Mouse (Mus musculus): ENCODE results near the gene Rdh19. TPM values are rescaled to one million over a fixed set of nuclear protein-coding genes. Genes with fewer than 3 reads are reported as not detected.
"Not testable (repeated sequence)": the region's sequence is repeated elsewhere in the genome, so short reads cannot be mapped to it uniquely, and the experiment has no call there.

Gene Rdh19
- polyA plus RNA-seq, 1 experiment from 2014 or later, result 11.4 TPM

DNA sequence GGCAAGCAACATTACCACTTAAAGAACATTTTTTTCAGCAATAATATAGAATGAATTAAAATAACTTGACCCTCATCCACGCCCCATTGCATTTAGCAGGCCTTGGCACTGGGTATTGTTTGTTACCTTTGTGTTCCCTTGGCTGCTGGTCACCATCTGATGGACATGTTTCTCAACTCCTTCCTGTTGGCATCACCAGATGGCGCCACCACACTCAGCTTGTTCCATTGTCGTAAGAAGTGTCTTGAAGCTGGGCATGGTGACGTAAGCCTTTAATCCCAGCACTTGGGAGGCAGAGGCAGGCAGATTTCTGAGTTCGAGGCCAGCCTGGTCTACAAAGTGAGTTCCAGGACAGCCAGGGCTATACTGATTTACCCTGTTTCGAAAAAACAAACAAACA, 24.3 kb upstream of the Rdh19 start:
- H3K27ac ChIP-seq, result no peak overlapping the region
- H3K4me3 ChIP-seq (replicated peaks; ENCODE audit: low read depth, low read length), result no peak overlapping the region
- no peaks in the 10 kb centered on the region for H3K36me3 ChIP-seq (ENCODE audit: insufficient read depth, low read length)
- peak; percentile 66 for TF ChIP-seq CTCF (IDR thresholded peaks at IDR 0.05; ENCODE audit: low read depth)
- no peaks in the 10 kb centered on the region for H3K27me3 ChIP-seq (ENCODE audit: insufficient read depth, low read length)
- DNase-seq (ENCODE audit: low spot score) (peak; percentile 29), ATAC-seq (replicated peaks; ENCODE audit: low FRiP score, low read depth) (no peak)
- 80% methylated on average over 6 of the region's 6 CpGs for WGBS
- no peaks in the 10 kb centered on the region for H3K4me1 ChIP-seq (replicated peaks; ENCODE audit: insufficient read depth, low read length)
- H3K4me2 ChIP-seq (ENCODE audit: low read length), result no peak overlapping the region
- H3K9me3 ChIP-seq (replicated peaks; ENCODE audit: low read length), result no peaks in the 10 kb centered on the region; the same call in 1 of the 2 replicates
- no peak overlapping the region for H3K9ac ChIP-seq (ENCODE audit: low read depth, low read length)

DNA sequence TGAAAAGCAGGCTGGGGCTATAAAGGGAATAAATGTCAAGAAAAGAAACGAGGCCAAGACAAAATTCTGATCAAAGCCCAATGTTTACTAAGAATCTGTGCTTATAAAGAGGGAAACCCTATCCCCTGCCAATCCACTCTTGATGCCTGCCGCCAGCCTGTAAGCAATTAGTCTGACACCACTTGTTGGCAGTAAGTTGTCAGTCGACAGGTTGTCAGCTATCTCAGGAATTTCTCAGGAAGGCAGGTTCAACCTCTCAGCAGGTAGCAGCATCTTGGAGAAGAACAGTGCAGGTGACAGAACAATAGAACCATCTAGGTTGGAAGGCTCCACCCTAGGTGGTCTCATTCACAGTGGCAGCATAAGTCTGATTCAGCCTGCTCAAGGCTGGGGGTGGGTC, 20.6 kb upstream of the Rdh19 start:
- no peaks in the 10 kb centered on the region for H3K9me3 ChIP-seq (replicated peaks; ENCODE audit: low read length)
- H3K27me3 ChIP-seq (ENCODE audit: insufficient read depth, low read length), result no peaks in the 10 kb centered on the region
- no peak overlapping the region for H3K4me3 ChIP-seq (replicated peaks; ENCODE audit: low read depth, low read length)
- H3K4me2 ChIP-seq (ENCODE audit: low read length), result no peak overlapping the region
- no peaks in the 10 kb centered on the region for H3K4me1 ChIP-seq (replicated peaks; ENCODE audit: insufficient read depth, low read length)
- ATAC-seq (replicated peaks; ENCODE audit: low FRiP score, low read depth), result no peak
- no peak for DNase-seq (ENCODE audit: low spot score)
- 69% methylated on average over 3 of the region's 3 CpGs for whole genome bisulfite sequencing
- H3K36me3 ChIP-seq (ENCODE audit: insufficient read depth, low read length), result no peaks in the 10 kb centered on the region
- H3K27ac ChIP-seq, result no peak overlapping the region
- TF ChIP-seq CTCF (IDR thresholded peaks at IDR 0.05; ENCODE audit: low read depth), result no peak
- no peak overlapping the region for H3K9ac ChIP-seq (ENCODE audit: low read depth, low read length)

DNA sequence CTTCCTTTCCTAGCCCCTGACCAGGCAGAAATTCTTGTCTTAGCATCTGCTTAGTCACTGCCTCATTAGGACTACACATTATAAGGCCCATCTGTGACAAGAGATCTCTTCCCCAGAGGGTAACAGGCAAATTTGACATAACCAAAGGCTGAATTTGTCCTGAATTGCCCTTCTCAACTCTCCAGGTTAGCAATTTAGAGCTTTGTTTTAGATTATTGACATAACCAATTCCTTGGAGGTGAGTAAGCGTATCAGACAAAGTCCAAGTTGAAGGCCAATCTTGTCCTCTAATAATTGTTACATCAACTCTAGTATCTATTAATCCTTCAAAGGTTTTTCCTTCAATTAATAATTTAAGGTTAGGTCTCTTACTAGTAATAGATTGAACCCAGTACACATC, 15.5 kb upstream of the Rdh19 start:
- not testable (repeated sequence) for H3K4me3 ChIP-seq (replicated peaks; ENCODE audit: low read depth, low read length); H3K36me3 ChIP-seq (ENCODE audit: insufficient read depth, low read length); DNase-seq (ENCODE audit: low spot score); H3K4me1 ChIP-seq (replicated peaks; ENCODE audit: insufficient read depth, low read length); H3K4me2 ChIP-seq (ENCODE audit: low read length); H3K9ac ChIP-seq (ENCODE audit: low read depth, low read length); ATAC-seq (replicated peaks; ENCODE audit: low FRiP score, low read depth); H3K9me3 ChIP-seq (replicated peaks; ENCODE audit: low read length); H3K27me3 ChIP-seq (ENCODE audit: insufficient read depth, low read length)
- WGBS, result 95% methylated on average over 1 of the region's 1 CpGs
- H3K27ac ChIP-seq, result peak overlapping the region; percentile 73; the same call in 1 of the 2 replicates

DNA sequence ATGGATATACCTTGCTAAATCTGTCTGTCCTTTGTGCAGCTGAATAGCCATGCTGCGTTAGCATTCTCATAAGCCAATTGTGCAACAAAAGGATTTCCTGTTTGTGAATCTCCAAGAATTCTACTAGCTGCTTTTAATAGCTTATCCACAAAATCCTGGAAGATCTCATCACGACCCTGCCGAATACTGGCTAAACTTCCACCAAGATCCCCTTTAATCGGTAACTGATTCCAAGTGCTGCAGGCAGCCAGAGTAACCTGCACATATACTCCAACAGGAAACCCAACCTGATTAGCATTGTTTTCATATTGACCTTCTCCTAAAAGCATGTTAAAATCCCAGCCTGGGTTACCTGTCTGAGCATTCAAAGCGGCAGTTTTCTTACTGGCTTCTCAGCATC, 14.4 kb upstream of the Rdh19 start:
- H3K27me3 ChIP-seq (ENCODE audit: insufficient read depth, low read length), result no peaks in the 10 kb centered on the region
- H3K4me2 ChIP-seq (ENCODE audit: low read length), result no peak overlapping the region
- ATAC-seq (replicated peaks; ENCODE audit: low FRiP score, low read depth), result no peak
- WGBS, result 50% methylated on average over 5 of the region's 5 CpGs
- peak; percentile 52 for DNase-seq (ENCODE audit: low spot score)
- H3K27ac ChIP-seq, result peak overlapping the region; percentile 73; the same call in 1 of the 2 replicates
- H3K9me3 ChIP-seq (replicated peaks; ENCODE audit: low read length), result no peaks in the 10 kb centered on the region; the same call in 1 of the 2 replicates
- 0 out of 2 replicates have a peak, but pooled peaks cover 6% of the 10 kb centered on the region for H3K4me1 ChIP-seq (replicated peaks; ENCODE audit: insufficient read depth, low read length)
- TF ChIP-seq CTCF (IDR thresholded peaks at IDR 0.05; ENCODE audit: low read depth), result no peak
- no peaks in the 10 kb centered on the region for H3K36me3 ChIP-seq (ENCODE audit: insufficient read depth, low read length)
- H3K4me3 ChIP-seq (replicated peaks; ENCODE audit: low read depth, low read length), result no peak overlapping the region
- H3K9ac ChIP-seq (ENCODE audit: low read depth, low read length), result no peak overlapping the region

DNA sequence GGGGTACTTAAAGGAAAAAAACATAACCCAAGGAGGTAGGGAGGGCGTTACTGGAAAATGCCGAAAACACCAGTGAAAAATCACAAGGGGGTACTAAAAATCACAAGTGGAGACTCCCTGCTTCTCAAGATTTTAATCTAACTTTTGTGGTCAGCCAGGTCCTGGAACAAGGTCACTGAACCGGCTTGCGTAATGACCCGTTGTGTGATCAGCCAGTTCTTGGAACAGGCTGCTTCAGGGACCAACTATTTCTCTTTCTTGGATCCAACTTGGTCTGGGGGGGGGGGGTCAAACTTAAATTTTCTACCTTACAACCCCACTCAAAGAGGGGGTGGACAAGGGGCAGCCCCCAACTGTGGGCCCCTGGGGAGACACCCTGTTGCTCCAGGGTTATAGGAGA, 11.9 kb upstream of the Rdh19 start:
- not testable (repeated sequence) for DNase-seq (ENCODE audit: low spot score)
- WGBS, result 83% methylated on average over 5 of the region's 5 CpGs

DNA sequence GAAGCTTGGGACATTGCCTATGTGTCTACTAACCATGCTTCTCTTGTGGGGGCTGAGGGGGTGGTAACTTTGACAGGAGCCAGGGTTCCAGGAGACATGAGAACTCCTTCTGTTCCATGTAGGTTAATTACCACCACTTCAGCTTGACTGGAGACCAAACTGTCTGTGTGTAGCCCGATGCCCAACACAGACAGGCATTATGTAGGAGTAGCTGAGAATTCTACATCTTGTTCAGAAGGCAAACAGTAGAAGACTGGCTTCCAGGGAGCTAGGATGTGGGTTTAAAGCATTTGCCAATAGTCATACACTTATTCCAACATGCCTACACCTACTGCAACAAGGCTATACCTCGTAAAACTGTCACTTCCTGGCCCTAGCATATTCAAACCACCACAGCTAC, 11.2 kb upstream of the Rdh19 start:
- WGBS, result 88% methylated on average over 2 of the region's 2 CpGs
- TF ChIP-seq CTCF (IDR thresholded peaks at IDR 0.05; ENCODE audit: low read depth), result no peak
- no peak for ATAC-seq (replicated peaks; ENCODE audit: low FRiP score, low read depth)

More for the DNA sequence above, 11.9 kb upstream of the Rdh19 start:
- not testable (repeated sequence) for H3K9ac ChIP-seq (ENCODE audit: low read depth, low read length); H3K36me3 ChIP-seq (ENCODE audit: insufficient read depth, low read length); H3K9me3 ChIP-seq (replicated peaks; ENCODE audit: low read length); H3K4me1 ChIP-seq (replicated peaks; ENCODE audit: insufficient read depth, low read length); H3K4me3 ChIP-seq (replicated peaks; ENCODE audit: low read depth, low read length); H3K27me3 ChIP-seq (ENCODE audit: insufficient read depth, low read length); H3K27ac ChIP-seq; ATAC-seq (replicated peaks; ENCODE audit: low FRiP score, low read depth); H3K4me2 ChIP-seq (ENCODE audit: low read length)

DNA sequence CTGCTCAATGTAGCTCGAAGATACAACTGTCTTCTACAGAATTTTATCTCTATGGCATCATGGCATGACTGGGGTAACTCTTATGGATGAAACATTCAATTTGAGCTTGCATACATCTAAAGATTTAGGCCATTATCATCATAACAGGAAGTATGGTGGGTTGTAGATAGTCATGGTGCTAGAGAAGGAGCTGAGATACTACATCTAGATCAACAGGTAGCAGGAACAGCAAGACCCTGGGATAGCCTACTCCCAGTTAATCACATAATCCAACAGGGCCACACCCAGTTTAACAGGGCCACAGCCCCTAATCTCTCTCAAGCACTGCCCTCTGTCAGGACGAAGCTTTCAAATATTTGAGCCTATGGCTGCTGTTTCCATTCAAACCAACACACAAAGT, 9.0 kb upstream of the Rdh19 start:
- no peaks in the 10 kb centered on the region for H3K36me3 ChIP-seq (ENCODE audit: insufficient read depth, low read length)
- no peaks in the 10 kb centered on the region for H3K4me1 ChIP-seq (replicated peaks; ENCODE audit: insufficient read depth, low read length)
- no peak overlapping the region for H3K9ac ChIP-seq (ENCODE audit: low read depth, low read length)
- no peak overlapping the region for H3K4me2 ChIP-seq (ENCODE audit: low read length)
- no peak overlapping the region for H3K4me3 ChIP-seq (replicated peaks; ENCODE audit: low read depth, low read length)
- ATAC-seq (replicated peaks; ENCODE audit: low FRiP score, low read depth) (no peak), DNase-seq (ENCODE audit: low spot score) (no peak)
- H3K27ac ChIP-seq, result no peak overlapping the region
- H3K9me3 ChIP-seq (replicated peaks; ENCODE audit: low read length), result no peaks in the 10 kb centered on the region; the same call in 1 of the 2 replicates
- TF ChIP-seq CTCF (IDR thresholded peaks at IDR 0.05; ENCODE audit: low read depth), result no peak
- WGBS, result 74% methylated on average over 2 of the region's 2 CpGs
- no peaks in the 10 kb centered on the region for H3K27me3 ChIP-seq (ENCODE audit: insufficient read depth, low read length)

More for the DNA sequence above, 11.2 kb upstream of the Rdh19 start:
- Histone ChIP-seq H3K27me3 (ENCODE audit: insufficient read depth, low read length) (no peaks in the 10 kb centered on the region), H3K9ac (ENCODE audit: low read depth, low read length) (no peak overlapping the region), H3K9me3 (replicated peaks; ENCODE audit: low read length) (no peaks in the 10 kb centered on the region; the same call in 1 of the 2 replicates), H3K4me2 (ENCODE audit: low read length) (no peak overlapping the region), H3K27ac (no peak overlapping the region), H3K36me3 (ENCODE audit: insufficient read depth, low read length) (no peaks in the 10 kb centered on the region), H3K4me3 (replicated peaks; ENCODE audit: low read depth, low read length) (no peak overlapping the region), H3K4me1 (replicated peaks; ENCODE audit: insufficient read depth, low read length) (0 out of 2 replicates have a peak, but pooled peaks cover 6% of the 10 kb centered on the region)
- DNase-seq (ENCODE audit: low spot score), result no peak

DNA sequence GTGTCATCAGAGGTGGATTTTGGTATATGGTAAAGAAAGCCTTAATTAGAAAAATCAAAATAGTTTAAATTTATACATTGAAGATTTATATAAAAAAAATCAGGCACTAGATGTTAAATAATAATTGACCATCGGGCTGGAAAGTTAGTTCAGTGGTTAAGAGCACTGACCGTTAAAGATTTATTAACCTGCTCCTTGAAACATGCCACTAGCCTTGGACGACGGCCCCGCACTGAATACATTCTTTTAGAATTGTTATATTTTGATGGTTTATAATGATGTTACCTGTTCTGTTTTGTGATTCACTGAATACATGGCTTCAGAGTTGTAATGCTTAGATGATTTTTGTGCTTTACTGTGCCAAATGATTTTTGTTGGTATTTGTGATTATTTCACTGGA, 3.8 kb upstream of the Rdh19 start:
- H3K36me3 ChIP-seq (ENCODE audit: insufficient read depth, low read length); H3K27me3 ChIP-seq (ENCODE audit: insufficient read depth, low read length); ATAC-seq (replicated peaks; ENCODE audit: low FRiP score, low read depth); DNase-seq (ENCODE audit: low spot score); H3K9ac ChIP-seq (ENCODE audit: low read depth, low read length); H3K4me3 ChIP-seq (replicated peaks; ENCODE audit: low read depth, low read length); H3K9me3 ChIP-seq (replicated peaks; ENCODE audit: low read length); H3K4me2 ChIP-seq (ENCODE audit: low read length); H3K4me1 ChIP-seq (replicated peaks; ENCODE audit: insufficient read depth, low read length): not testable (repeated sequence)
- peak overlapping the region; percentile 61; the same call in 1 of the 2 replicates for H3K27ac ChIP-seq
- 47% methylated on average over 5 of the region's 5 CpGs for WGBS

Data from kidney, postnatal 0 days (tissue).